Mouse (Mus musculus): ENCODE results near the gene Apmap. TPM values are rescaled to one million over a fixed set of nuclear protein-coding genes. Genes with fewer than 3 reads are reported as not detected.
A peak's percentile ranks its signal among the peaks of the same experiment; 100 is the strongest.

Gene Apmap
- polyA plus RNA-seq, 1 experiment from 2014 or later = 34.9 TPM

DNA sequence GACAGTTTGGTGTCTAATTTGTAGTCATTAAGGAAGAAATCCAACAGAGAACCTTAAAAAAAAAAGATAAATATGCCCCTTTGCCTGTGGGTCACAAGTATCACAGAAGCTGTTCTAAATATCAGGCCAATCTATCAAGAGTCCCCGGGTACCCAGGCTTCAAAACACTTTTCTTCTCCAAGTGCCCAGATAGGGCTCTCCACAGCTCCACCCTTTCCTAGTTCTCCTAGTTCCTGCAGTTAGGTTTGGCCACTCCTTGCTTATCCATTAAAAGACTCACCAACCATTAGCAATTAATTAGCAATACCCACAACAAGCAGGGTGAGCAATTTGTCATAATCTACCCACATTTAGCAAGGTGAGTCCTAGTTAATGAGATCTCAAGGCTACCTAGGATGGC, 1.3 kb downstream of the Apmap start:
- H3K36me3 ChIP-seq (replicated peaks) = no peaks in the 10 kb centered on the region
- no peak for DNase-seq (ENCODE audit: extremely low spot score, low spot score)
- no peaks in the 10 kb centered on the region for H3K27me3 ChIP-seq (ENCODE audit: poor library complexity, severe bottlenecking)
- WGBS = 79% methylated on average over 1 of the region's 1 CpGs
- peaks cover 14% of the 10 kb centered on the region for H3K4me1 ChIP-seq
- H3K27ac ChIP-seq = no peak overlapping the region
- peak overlapping the region; percentile 91; the same call in 1 of the 2 replicates for H3K4me3 ChIP-seq
- no peaks in the 10 kb centered on the region for H3K9me3 ChIP-seq

DNA sequence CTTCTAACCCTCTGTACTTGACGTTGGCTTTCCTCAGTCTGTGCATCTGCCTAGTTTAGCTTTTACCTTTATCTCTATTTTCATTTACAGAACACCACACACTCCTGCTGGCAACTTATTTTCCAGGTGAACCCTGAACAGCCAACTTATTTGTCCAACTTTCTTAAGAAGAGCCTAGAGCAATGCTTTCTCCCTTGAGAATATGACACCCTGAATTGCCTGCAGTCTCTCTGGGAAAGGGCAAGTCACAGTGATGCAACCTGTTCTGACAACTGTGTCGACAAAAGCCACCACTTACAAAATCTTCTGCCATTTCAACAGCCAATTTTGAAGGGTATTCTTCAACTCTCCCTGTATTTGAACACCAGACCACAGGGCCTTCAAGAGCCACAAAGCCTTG, 3.6 kb downstream of the Apmap start:
- Histone ChIP-seq H3K36me3 (replicated peaks) (no peaks in the 10 kb centered on the region), H3K4me3 (no peak overlapping the region), H3K9me3 (no peaks in the 10 kb centered on the region), H3K27me3 (ENCODE audit: poor library complexity, severe bottlenecking) (no peaks in the 10 kb centered on the region), H3K4me1 (peaks cover 14% of the 10 kb centered on the region), H3K27ac (no peak overlapping the region)
- DNase-seq (ENCODE audit: extremely low spot score, low spot score) = no peak
- WGBS = 86% methylated on average over 2 of the region's 2 CpGs

DNA sequence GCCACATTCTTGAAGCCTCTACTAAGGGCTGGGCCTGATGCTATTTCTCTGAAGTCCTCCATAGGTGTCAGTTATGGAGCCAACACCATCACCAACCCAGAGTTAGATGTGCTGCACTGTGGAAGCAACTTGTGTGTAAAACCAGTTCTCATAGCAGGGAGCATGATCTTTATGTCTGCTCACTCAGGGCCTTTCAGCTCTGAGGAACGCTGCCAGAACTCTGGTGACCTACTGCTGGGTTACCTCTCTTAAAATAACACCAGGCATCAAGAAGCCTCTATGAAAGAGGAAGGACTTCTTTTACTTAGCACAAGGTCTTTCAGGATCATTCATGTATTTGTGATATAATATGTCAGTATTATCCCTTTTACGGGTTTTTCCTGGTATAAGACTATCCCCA, 6.2 kb downstream of the Apmap start:
- WGBS = 89% methylated on average over 2 of the region's 2 CpGs
- H3K27me3 ChIP-seq (ENCODE audit: poor library complexity, severe bottlenecking) = no peaks in the 10 kb centered on the region
- H3K27ac ChIP-seq = no peak overlapping the region
- peaks cover 2% of the 10 kb centered on the region for H3K4me1 ChIP-seq
- DNase-seq (ENCODE audit: extremely low spot score, low spot score) = no peak
- H3K9me3 ChIP-seq = no peaks in the 10 kb centered on the region
- no peaks in the 10 kb centered on the region for H3K36me3 ChIP-seq (replicated peaks)
- H3K4me3 ChIP-seq = no peak overlapping the region

DNA sequence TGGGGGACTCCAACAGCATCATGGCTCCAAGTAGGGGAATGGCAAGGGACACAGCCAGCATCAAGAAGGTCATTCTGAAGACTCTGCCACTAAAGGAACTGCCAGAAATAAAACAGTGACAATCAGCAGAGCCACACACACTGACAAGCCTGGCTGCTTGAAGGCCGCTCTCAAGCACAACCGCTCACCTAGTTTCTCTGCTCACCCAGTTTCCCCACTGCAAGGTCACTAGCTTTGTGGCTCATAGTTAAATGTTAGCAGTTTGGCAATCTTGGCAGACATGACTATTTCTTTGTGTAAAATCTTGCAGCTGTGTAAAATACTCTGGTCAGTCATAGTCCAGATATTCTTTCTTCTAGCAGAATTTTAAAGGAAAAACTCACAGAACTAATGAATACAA, 8.1 kb downstream of the Apmap start:
- WGBS = 98% methylated on average over 2 of the region's 2 CpGs
- Histone ChIP-seq H3K27me3 (ENCODE audit: poor library complexity, severe bottlenecking) (no peaks in the 10 kb centered on the region), H3K9me3 (no peaks in the 10 kb centered on the region), H3K36me3 (replicated peaks) (no peaks in the 10 kb centered on the region), H3K27ac (no peak overlapping the region), H3K4me3 (no peak overlapping the region), H3K4me1 (no peaks in the 10 kb centered on the region)
- DNase-seq (ENCODE audit: extremely low spot score, low spot score) = no peak

DNA sequence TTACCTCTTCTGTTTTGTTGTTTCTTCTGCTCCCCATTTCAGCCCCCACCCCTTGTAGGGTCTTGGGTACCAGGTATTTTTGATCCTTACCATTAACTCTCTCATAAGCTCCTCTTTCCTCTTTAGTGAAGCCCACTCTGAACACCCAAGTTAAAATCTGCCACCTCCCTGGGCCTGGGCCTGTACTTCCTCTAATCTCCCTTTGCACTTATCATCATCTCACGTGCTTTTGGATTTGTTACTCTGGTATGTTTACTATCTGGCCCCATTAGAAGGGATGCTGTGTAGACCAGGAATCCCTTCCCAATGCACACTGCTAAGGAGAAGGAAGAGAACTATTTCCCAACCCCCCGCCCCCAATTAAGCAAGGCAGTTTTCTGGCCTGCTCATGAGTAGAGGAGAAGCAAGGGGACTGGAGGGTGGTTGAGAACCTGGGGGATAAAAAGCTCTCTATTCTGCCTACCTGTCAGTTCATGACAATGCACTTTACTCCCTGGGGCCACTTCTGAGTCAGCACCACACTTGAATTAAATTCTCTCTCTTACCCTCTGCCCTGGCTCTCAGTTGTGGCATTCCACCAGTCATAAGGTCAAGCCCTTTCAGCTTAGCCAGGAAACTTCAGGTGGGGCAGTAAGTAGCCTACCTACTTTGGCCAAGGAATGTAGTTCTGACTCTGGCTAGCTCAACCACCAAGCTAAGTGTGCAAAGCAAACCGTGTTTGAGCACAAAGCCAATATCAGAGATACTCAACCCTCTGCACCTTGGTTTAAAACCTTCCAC, 12.8 kb downstream of the Apmap start:
- no peaks in the 10 kb centered on the region for H3K9me3 ChIP-seq
- H3K4me1 ChIP-seq = no peaks in the 10 kb centered on the region
- H3K27ac ChIP-seq = no peak overlapping the region
- 92% methylated on average over 3 of the region's 3 CpGs for WGBS
- peaks cover 22% of the 10 kb centered on the region for H3K36me3 ChIP-seq (replicated peaks)
- H3K4me3 ChIP-seq = no peak overlapping the region
- DNase-seq (ENCODE audit: extremely low spot score, low spot score) = no peak
- no peaks in the 10 kb centered on the region for H3K27me3 ChIP-seq (ENCODE audit: poor library complexity, severe bottlenecking)

DNA sequence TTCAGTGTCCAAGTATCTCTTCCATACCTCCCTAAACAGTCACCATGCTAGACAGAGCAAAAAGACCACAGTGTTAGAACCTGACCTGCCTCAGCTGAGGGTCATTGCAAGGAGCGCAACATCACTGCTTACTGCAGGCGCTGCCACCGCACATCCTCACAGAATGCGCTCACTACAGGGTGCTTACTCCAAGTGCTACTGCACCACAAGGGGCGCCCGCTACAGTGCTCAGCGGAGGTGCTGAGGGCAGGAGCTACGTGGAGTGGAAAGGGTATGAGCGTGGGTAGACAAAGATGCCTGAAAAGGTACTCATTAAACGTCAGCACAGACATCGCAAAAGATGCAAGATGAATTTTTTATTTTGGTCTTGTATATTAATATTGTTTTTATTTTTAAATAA, 19.3 kb downstream of the Apmap start:
- H3K9me3 ChIP-seq = no peaks in the 10 kb centered on the region
- no peaks in the 10 kb centered on the region for H3K27me3 ChIP-seq (ENCODE audit: poor library complexity, severe bottlenecking)
- no peak overlapping the region for H3K4me3 ChIP-seq
- WGBS = 73% methylated on average over 11 of the region's 11 CpGs
- no peak for DNase-seq (ENCODE audit: extremely low spot score, low spot score)
- no peak overlapping the region for H3K27ac ChIP-seq
- H3K4me1 ChIP-seq = no peaks in the 10 kb centered on the region
- H3K36me3 ChIP-seq (replicated peaks) = peaks cover 65% of the 10 kb centered on the region

DNA sequence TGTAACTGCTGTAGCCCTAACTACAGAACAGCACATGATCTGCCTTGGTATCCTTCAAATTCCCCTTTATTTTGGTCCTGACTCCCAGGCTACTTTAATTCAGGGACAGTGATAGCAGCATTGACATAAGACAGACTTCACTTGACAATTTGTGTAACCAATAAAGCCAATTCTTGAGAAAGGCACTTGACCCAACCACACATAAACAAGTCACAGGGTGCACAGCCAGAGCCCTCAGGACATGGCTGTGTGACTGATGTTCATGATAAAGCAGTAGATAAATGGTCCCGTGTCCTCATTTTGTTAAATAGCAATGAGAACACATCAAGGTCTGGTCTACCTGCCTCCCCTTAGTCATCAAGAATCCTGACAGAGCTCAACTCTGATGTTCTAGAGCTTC, 28.7 kb downstream of the Apmap start:
- 91% methylated on average over 1 of the region's 1 CpGs for WGBS
- H3K4me1 ChIP-seq = no peaks in the 10 kb centered on the region

DNA sequence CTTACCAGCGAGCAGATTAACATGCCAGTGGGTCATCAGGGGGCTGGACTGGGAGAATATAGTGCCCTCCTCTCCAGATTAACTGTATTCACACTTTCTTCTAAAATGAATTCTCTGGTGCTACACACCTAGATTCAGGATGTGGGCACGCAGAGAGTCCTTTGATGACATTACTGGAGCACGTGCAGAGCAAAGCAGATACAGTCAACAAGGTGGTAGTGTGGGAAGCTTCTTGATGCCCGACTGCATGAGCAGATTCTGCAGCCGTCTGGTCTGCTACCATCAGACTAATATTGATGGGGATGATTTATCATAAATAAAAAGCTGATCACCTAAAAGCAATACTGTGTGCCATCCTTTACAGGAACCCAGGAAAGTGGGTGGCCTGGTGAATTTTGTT, 29.8 kb downstream of the Apmap start:
- no peak overlapping the region for H3K4me3 ChIP-seq
- peaks cover 9% of the 10 kb centered on the region for H3K36me3 ChIP-seq (replicated peaks)
- H3K4me1 ChIP-seq = no peaks in the 10 kb centered on the region
- no peak for DNase-seq (ENCODE audit: extremely low spot score, low spot score)
- H3K27ac ChIP-seq = no peak overlapping the region
- H3K9me3 ChIP-seq = no peaks in the 10 kb centered on the region
- no peaks in the 10 kb centered on the region for H3K27me3 ChIP-seq (ENCODE audit: poor library complexity, severe bottlenecking)
- 84% methylated on average over 5 of the region's 5 CpGs for WGBS

More for the DNA sequence above, 28.7 kb downstream of the Apmap start:
- Histone ChIP-seq H3K4me3 (no peak overlapping the region), H3K27ac (no peak overlapping the region), H3K27me3 (ENCODE audit: poor library complexity, severe bottlenecking) (no peaks in the 10 kb centered on the region), H3K36me3 (replicated peaks) (peaks cover 19% of the 10 kb centered on the region), H3K9me3 (no peaks in the 10 kb centered on the region)
- DNase-seq (ENCODE audit: extremely low spot score, low spot score) = no peak

DNA sequence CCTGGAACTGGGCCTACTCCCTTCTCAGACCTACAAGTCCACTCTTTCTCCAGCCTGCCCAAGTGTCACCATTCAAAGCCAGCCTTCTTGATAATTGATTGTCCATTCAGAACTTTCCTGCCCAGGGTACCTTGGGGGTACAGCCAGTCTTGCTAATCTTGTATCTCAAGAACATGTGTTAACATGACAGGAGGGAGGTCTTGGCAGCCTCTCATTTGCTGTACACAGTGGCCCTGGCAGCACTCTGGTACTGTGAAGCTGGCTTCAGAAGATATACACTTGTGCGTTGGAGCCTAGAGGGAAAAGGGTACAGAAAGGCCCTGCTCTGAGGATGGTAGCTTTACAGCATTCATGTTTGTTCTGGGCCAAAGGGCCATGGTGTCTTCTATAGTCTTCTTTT, 32.1 kb downstream of the Apmap start:
- Histone ChIP-seq H3K4me1 (no peaks in the 10 kb centered on the region), H3K9me3 (no peaks in the 10 kb centered on the region), H3K27ac (no peak overlapping the region), H3K4me3 (no peak overlapping the region), H3K36me3 (replicated peaks) (peaks cover 3% of the 10 kb centered on the region; the same call in 1 of the 2 replicates), H3K27me3 (ENCODE audit: poor library complexity, severe bottlenecking) (no peaks in the 10 kb centered on the region)
- WGBS = 97% methylated on average over 1 of the region's 1 CpGs
- DNase-seq (ENCODE audit: extremely low spot score, low spot score) = no peak

DNA sequence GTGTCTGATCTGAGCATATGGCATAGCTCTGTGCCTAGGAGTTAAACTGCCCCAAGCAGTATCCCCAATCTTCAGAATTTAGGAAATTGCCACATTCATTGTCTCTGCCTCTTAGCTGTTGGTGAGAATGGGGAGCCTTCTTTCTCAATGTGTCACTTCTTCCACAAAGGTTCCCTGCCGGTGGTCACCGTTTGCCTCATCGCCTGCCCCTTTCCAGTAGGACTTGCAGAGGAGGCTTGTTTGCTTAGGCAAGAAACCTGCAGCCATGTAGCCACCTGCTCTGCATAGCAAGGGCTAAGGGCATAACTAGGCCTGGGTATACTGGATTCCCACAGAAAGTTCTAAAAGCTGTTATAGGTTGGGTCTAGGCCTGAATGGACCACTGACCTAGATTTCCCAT, 35.9 kb downstream of the Apmap start:
- H3K27ac ChIP-seq = no peak overlapping the region
- 85% methylated on average over 3 of the region's 3 CpGs for WGBS

DNA sequence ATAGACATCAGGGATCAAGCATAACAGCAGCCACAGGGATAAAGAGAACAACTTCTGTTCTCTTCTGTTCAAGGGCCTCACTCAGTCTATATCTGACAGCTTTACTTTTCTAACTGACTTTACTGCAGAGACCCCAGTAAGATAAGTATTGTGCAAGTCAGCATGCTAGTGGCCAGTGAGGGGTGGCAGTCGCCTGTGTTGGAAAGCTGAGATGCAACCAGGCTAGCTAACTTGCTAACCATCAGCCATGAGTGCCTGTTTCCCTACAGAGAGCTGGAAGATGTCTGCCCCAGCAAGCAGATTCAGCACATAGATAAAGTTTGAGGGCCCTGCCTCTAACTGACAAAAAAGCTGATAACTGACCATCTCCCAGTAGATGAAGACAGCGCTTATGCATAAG, 37.6 kb downstream of the Apmap start:
- H3K36me3 ChIP-seq (replicated peaks) = no peaks in the 10 kb centered on the region
- no peak for DNase-seq (ENCODE audit: extremely low spot score, low spot score)
- no peaks in the 10 kb centered on the region for H3K4me1 ChIP-seq
- H3K27me3 ChIP-seq (ENCODE audit: poor library complexity, severe bottlenecking) = no peaks in the 10 kb centered on the region
- H3K27ac ChIP-seq = no peak overlapping the region
- H3K9me3 ChIP-seq = no peaks in the 10 kb centered on the region
- no peak overlapping the region for H3K4me3 ChIP-seq
- 87% methylated on average over 2 of the region's 2 CpGs for WGBS

More for the DNA sequence above, 35.9 kb downstream of the Apmap start:
- Histone ChIP-seq H3K36me3 (replicated peaks) (no peaks in the 10 kb centered on the region), H3K4me1 (no peaks in the 10 kb centered on the region), H3K4me3 (no peak overlapping the region), H3K9me3 (no peaks in the 10 kb centered on the region), H3K27me3 (ENCODE audit: poor library complexity, severe bottlenecking) (no peaks in the 10 kb centered on the region)
- no peak for DNase-seq (ENCODE audit: extremely low spot score, low spot score)

DNA sequence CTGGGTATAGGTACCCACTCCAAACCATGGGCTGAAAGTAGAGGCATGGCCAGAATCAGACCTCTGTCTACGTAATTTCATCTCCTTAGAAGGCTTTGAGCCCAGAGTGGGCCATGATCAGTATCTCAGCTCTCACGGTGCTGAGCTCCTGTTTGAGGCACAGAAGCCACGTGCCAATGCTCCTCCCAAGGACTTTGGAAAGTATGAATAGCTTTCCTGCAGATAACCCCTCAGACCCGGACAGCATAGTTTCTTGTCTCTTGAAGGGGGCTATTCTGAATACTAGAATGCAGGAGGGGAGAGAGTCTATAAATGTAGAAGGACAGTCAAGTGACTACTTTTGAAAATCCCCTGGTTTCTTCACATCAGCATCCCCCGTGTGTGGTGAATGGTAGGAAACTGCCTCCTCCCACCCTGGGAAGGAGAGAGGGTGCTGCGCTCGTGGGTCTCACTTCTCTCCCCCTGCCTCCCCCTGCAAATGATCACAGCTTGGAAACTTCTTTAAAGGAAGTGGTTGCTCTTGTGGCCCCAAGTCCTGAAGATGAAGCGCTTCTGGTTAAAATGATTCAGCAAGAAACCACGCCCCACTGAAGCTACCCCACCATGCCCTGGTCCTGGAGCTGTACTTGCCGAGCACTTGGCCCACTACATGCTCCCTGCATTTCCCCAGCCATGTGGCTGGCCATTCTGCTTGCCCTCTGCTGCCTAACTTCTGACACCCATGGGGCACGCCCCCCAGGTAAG, 38.3 kb downstream of the Apmap start, which contains the start of gene Cst7:
Cst7 (plus strand) TSS at position 569 of the 744 bp plus-strand sequence.
- no peak for DNase-seq (ENCODE audit: extremely low spot score, low spot score)
- Histone ChIP-seq H3K4me1 (no peaks in the 10 kb centered on the region), H3K9me3 (no peaks in the 10 kb centered on the region), H3K36me3 (replicated peaks) (no peaks in the 10 kb centered on the region), H3K27me3 (ENCODE audit: poor library complexity, severe bottlenecking) (no peaks in the 10 kb centered on the region), H3K4me3 (no peak within 1 kb of the TSS), H3K27ac (no peak within 1 kb of the TSS)
- 82% methylated on average over 11 of the region's 11 CpGs for WGBS

DNA sequence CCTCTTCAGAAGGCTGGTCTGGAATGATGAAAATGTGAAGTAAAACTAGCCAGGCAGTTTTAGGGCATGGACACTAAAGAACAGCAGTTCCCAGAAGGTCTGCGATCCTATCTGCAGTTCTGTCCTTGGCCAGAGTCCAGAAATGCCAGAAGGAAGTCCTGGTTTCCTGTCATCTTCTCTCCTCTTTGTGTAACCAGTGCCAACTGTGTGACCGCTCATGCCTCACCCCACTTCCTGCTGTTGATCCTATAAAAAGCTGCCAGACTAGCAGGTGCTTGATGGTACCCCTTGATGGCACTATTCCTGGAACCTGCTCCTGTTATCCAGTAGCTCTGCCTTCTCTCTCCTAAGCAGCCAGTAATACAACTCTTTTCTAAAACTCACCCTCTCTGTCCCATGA, 41.3 kb downstream of the Apmap start:
- no peaks in the 10 kb centered on the region for H3K9me3 ChIP-seq
- H3K4me1 ChIP-seq = no peaks in the 10 kb centered on the region
- no peak for DNase-seq (ENCODE audit: extremely low spot score, low spot score)
- no peaks in the 10 kb centered on the region for H3K36me3 ChIP-seq (replicated peaks)
- no peak overlapping the region for H3K4me3 ChIP-seq
- H3K27me3 ChIP-seq (ENCODE audit: poor library complexity, severe bottlenecking) = no peaks in the 10 kb centered on the region
- no peak overlapping the region for H3K27ac ChIP-seq
- 88% methylated on average over 2 of the region's 2 CpGs for WGBS
